Mouse (Mus musculus) fat pad, adult 2 months (tissue): ENCODE data around the gene Ccdc34.
A peak's percentile ranks its signal among the peaks of the same experiment; 100 is the strongest.

Experiments
- DNase-seq: peaks from one replicate; pipeline ENCODE4 v3.0.0-alpha.2; 2011; ENCODE audit warnings: low read depth, low spot score; ENCODE audit errors: extremely low read depth

Ccdc34 gene

DNA sequence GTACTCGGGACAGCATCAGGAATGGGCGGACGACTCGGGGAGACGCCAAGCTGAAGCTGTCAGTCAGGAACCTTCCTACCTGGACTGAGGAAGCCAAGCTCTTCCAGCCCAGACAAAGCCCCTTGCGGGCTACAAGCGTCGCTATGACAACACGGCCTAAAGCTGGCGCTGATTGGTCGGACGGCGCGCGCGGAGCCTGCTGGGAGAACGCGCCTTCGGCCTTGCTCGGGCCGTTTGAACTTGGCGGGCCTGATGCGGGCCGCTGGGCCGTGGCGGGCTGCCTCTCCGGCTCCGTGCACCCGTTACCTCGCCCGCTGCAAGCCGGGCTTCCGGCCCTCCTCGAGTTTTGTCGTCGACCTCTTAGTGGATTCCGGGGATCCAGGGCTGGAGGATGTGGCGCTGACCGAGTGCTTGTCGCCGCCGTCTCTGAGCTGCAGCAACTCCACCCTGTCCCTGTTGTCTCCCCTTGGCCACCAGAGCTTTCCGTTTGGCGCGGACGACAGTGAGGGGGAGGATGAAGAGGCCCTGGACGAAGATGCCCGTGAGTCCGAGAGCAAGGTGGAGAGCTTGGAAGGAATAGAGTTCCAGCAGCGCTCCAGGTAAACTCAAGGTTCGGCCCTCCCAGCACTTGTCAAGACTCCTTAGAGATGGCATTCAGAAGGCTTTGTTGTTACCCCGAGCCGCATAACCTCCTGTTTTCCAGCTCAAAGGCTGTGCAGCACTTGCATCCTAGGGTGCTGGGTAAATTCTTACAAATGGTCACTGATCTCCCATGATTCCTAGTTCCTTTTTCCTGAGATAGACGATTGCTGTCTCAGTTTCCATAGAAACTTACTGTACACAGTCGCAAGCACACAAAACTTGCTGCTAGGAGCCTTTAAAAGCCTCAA, at the start of gene Ccdc34:
Gene Ccdc34 (plus strand): TSS at position 202 of the 890 bp plus-strand sequence.
- no peak for DNase-seq

DNA sequence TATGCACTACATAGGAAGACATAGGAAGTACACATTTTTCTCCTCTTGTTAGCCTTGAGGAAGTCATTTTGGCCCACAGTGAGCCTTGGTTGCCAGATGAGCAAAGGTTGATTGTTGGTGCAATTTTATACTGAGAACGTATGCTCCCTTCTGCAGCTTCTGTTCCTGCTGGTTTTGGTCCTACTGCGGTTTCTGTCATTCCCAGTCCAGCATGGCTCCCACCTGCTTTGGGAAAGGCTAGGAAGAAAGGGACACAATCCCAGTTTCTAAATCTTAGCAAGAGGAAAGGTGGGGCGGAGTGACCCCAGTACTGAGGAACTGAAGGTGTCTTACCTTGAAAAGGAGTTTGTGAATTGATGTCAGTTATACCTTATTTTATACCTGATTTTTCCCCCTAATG, 48.2 kb upstream of the Ccdc34 start:
- no peak for DNase-seq

DNA sequence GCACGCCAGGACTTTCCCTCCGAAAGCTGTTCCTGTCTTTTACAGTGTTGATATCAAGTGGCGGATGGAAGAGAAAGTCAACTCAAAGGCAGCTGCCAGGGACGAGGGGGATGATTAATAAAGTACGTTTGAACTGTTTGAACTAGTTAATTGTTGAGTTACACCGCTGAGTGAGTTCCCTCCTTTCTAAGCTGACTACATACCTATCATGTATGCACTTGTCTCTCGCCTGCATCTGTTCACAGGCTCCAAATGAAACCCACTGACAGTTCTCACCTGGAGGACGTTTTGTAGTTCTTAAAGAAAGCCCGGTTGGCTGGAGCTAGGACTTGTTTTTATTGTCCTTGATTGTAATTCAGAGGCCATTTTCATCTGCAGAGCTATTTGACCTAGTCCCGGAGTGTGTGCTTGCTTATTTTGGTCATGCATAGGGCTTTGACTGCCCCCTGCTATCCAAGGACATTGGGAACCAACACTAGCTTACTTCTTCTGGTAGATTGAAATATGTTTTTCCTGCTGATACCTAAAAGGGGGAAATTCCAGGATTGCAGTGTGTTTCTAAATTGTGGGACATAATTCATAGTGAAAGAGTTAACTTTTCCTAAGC, 47.6 kb upstream of the Ccdc34 start:
- DNase-seq: no peak

DNA sequence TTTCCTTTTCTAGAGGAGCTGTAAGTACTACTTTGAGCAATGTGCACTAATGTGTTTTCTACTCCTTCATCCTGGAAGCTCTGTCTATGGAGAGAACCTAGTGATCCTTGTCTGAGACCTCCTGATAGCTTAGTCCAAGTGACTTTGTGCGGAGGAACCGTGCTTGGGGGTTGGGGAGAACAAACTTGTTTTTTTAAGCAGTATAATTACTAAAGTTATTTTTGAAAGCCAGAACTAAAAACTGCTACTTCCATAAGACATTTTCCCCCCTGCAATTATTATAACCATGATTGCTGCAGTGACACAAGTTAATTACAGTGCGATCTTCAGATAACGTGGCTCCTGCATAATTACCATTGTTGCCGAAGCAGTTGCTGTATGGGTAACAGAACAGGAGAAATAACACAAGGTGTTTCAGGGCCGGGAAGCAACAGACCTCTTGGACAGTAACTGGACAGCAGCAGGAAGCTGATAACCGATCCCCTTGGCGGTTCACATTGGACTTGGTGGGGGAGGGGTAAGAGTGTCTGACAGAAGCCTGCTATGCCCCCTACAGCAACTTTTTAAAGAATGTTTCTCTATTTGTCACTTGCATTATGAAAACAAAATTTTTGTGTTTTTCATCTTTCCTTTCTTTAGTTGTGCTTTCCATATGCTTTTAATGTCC, 46.7 kb upstream of the Ccdc34 start:
- DNase-seq: no peak

DNA sequence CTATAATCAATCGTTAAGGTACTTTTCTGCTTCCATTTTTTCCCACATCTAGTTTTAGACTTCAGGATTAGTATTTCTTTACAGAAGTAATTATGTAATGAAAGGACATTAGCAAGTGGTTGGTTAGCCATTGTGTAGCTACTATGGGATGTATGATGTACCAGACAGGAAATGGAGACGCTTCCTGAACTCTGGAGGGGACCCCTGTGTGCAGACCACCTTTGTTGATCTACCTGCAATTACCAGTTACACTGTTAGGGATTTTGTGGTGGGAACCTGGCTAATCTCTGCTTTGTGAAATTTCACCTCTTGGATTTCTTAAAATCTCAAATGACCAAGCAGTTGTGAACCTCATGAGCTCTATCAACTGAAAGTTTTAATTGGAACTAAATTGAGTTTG, 45.3 kb upstream of the Ccdc34 start:
- DNase-seq: no peak

DNA sequence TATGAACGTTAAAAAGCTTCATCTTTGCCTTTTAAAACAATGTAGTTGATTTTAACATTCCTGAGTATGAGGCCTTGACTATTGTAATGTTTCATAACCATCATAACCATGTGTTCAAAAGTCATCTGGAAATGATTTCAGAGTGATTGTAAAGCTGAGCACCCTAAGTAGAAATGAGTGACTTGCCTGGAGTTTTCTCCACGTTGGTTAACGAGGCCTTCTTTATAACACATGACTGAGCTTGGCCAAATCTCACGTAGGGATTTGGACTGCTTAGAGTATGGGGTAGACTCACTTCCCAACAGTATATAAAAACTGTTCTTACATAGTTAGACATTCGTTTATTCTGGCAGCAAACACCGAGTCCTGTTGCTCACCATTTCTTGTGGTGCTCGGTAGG, 44.7 kb upstream of the Ccdc34 start:
- no peak for DNase-seq

DNA sequence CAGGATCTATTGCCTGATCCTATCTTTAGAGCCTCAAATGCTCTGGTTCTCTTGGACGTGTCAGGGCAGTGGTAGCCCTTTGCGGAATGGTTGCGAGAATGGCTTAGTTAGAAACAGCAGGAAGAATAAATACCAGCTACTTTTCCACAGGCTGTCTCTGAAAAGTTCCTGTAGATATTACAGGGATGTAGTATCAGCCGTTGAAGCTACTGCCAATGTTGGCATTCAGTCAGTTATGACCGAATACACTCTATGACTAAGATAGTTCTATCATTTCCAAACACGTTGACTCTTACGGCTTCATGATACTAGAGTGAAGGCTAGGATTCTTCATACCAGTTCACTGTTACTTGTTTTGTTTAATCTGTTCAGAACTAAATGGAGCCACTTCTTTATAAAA, 42.8 kb upstream of the Ccdc34 start:
- DNase-seq: no peak

DNA sequence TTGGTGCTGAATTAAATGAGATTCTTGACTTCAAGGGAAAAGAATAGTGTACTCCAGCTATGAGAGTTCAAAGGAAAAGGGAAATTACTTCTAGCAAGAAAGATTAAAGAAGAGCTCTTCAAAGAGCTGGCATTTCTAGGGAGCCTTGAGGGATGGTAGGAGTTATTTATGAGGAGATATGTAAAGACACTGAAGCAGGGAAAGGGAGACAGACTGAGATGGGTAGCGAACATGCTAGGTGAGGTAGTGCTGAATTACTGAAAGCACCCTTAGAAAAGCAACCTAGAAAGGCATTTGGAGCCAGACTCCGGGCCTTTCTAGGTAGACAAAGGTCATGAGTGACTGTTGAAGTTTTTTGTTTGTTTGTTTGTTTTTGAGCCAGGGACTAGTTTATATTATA, 41.4 kb upstream of the Ccdc34 start:
- DNase-seq: no peak

DNA sequence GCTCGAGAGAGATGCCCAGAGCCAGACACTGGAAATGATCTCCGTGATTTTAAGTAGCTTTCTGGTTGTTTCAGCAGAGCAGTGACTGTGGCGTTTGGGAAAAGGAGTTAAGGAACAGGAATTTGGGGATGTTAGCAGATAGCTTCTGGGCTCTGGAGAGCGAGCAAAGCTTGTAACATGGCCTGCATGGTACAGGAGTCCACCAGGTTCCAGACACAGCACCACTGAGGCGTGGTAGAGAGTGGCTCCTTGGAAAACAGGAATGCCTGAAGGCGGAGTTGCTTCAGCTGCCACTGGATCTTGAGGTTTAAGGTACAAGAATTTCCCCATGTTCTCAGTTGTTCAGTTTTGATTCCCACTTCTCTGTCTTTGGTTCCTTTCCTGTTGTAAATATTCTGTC, 40.3 kb upstream of the Ccdc34 start:
- no peak for DNase-seq

DNA sequence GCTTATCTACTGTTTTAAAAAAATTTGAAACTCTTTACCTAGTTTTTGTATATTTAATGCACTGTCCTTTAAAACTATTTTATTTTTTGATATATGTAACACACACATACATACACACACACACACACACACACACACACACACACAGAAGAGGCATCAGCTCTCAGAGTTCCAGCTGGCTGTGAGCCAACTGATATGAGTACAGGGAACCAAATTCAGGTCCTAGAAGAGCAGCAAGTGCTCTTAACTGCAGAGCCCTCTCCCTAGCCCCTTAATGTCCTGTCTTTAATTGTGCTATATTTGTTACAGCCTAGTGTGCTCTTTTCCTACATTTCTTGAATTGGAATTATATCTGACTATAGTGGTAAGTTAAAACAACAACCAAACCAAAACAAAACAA, 38.4 kb upstream of the Ccdc34 start:
- DNase-seq: no peak

DNA sequence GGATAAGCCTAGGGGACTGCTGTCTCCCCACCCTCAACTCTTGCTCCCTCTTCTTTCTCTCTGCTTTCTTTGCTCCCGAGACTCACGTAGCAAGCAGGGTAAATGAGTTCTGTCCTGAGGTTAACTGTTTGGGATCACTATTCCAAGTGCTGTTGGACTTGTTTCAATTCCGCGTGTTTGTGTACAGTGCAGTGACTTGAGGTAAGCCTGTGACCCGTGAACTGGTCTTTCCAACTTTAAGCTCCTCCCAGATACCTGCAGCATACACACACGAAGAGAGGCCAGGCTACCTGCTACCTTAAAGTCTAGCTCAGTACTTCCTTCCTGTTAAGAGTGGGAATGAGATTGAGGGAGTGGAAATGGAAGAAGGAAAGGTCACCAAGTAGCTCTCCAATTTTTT, 34.2 kb upstream of the Ccdc34 start:
- no peak for DNase-seq

DNA sequence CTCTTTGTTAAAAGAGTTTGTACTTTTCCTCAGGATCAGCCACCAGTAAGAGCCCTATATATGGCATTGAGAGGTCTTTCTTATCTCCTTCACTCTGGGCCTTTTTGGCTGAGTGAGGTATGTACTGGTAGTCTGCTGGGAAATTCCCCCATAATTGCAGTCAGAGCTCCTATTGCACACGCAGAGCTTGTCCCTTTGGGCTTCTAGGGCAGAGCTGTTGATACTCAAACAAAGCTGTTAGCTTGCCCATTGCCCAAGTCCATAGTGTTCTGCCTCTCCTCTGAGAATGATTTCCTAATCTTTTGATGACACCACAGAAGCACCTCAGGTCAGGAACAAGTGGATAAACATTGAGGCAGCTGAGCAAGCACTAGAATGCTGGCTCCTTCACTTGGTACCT, 32.7 kb upstream of the Ccdc34 start:
- peak; percentile 97 for DNase-seq

DNA sequence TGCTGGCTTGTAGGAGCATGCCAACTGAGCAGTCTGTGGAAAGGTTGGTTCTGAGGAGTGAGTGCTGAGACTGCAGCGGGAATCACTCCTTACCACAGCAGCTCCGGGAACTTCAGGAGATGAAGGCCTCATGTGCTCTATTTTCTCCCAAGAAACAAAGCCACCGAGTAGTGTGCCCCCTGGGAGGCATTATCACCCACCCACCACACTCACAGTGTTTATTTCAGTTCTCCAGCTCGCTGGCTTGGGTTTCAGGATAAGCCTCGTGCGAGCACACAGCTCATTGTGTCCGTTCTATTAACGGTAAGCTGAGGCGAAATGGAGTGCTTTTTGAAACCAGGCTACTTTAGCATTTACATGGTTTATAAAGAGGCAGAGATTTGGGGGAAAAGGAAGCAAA, 32.1 kb upstream of the Ccdc34 start:
- no peak for DNase-seq

DNA sequence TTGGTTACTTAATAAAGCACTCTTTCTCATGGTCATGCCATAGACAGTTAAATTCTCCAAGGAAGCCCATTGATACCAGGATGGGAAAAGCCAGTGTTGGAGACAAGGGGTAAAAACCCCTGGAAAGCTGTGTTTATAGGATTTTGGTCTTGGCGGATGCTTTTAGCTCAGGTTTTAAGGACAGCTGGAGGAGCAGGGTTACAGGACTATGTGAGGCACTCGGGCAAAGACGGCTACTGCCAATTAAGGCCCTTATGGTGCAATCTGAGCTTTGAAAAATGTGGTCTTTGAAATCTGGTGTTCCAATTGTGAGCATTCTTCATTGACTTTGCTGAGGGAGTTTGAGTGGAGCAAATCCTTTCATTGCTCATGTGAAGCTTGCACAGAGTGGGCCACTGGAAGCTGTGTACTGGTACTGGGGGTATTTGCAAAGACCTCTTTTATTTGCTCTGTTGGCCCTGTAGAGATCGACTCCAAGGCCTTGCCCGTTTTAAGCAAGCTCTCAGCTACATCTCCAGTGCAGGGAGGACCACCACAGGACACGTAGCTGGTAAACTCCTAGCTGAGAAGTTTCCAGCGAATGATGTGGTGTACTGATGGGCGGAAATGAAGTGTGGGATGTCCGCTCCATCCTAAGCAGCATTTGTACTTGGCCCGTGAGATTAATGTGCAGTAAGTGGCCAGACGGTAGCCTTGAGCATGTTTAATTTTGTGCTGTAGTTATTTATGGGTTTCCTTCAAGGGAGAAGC, 31.4 kb upstream of the Ccdc34 start:
- DNase-seq: no peak

DNA sequence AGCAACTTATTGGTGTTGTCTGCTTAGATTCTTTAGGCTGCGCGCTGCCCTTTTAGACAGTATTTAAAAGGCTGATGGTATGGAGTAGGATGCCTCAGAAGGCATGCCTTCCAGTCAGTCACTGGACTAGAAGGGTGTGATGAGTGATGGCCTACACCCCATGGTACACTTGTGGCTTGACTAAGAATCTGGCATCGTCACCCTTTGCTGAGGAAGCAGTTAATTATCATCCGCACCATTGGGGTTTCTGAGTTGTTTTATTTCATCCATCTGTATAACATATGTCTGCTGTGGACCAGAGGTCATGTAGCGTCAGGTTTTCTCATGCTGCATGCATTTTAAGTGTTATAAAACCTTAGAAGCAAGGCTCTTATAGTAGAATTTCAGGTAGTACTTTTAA, 29.7 kb upstream of the Ccdc34 start:
- DNase-seq: no peak

DNA sequence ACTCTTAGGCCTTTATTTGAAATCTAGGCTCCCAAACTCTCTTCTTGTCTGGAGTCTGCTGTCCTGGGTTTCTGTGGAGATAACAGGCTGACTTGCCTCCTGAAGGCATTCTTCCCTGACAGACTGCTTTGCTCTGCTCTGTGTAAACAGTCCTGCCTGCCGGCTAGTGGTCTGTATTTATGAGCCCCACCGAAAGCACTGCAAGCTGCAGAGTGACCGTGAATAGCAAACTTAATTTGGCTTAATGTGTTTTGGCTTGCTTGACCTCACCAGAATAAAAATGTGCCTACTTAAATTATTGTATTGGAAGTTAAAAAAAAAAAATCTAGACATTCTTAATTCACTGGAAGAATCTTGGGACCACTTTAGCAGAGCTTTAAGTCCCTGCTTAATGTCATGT, 28.4 kb upstream of the Ccdc34 start:
- no peak for DNase-seq

DNA sequence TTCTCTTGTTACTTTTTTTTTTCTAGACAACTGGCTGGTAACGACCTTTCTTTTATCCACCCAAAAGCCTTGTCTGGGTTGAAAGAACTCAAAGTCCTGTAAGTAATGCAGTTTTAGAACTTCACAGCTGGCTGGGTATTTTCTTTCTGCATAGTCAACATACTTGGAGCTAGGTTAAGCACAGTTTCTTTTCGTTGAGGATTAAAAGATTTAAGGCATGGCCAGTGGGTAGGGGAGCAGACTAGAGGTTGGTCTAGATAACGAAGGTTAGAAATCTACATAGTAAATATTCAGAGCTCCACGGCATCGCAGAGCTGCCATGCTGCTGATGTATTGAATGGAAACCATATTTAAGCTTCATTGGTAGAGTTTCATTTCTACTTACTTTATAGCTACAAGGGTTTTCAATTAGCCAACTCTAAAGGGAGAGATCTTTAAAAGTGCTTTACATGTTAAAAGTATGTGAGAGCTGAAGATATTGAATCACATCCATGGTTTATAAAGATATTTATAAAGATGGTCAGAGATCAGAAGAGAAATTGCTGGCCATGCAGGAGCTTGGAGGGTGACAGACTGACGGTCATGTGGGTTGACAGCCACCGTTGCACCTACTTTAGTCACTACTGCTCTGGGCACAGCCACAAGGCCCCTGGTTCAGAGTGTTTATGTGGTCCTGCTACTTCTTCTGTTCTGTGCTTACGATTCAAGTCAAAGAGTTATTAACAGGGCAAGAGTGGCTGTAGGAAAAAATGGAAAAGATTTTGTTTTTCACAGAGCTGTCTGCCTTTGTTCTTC, 27.7 kb upstream of the Ccdc34 start:
- no peak for DNase-seq

DNA sequence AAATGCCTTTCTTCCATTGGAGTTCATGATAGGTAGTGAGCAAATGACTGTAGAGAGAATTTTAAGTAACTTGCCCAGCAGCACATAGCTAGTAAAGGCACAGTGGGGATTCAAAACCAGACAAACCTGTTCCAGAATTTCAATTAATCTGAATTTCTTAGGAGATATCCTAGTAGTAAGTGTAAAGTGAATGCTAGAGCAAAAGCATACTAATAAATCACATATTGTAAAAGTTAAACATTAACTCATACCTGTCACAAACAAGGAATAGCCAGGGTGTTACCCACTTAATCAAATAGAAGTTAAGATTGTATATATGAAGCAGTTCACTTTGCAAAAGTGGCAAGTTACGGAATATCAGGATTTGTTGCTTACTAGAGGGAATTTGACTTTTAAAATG, 25.9 kb upstream of the Ccdc34 start:
- no peak for DNase-seq

DNA sequence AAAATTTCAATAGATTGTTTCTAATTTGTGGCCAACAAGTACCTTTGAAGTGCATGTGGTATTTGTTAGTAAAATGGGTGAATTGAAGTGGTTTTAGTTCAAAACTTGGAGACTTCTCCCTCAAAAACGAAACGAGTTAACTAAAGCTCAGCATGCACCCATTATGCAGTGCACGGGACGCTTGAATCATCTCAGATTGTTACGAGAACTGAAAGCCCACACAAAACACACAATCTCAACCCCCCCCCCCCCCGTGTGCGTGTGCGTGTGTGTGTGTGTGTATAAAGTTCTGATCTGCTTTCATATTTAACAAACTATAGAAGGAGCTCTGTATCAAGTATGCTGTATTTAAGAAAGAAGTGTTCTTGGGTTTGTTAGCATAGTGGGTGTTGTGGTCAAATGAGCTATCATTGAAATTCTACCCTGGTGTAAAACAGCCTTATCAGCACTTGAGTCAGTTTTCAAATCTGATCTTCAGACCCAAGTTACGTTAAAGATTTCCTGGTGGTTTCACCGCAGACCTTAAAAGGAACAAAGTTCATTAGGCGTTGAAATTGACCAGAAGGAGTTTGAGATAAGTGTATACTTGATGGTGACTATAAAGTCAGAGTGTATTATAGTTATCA, 25.1 kb upstream of the Ccdc34 start:
- DNase-seq: no peak

DNA sequence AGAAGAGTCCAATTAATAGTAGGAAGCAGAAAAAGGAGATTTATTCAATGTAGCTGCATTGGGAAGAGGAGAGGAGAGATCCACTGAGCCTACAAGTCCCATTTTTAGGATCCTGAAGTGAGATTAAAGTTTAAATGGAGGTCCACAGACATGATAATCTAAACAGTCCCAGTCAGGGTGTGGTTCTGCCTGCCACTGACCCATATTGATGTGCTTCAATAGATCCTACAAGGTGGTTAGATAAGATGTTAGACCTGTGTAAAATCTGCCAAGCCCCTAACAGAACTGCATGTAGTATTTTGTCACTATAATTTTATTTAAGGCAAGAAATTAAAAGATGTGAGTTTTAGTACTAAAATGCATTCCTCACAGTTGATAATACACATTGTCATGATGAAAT, 24.2 kb upstream of the Ccdc34 start:
- DNase-seq: no peak
